Mouse (Mus musculus): ENCODE measurements around the gene Tmprss5. TPM values are rescaled to one million over a fixed set of nuclear protein-coding genes. Genes with fewer than 3 reads are reported as not detected.

Tmprss5 gene
- polyA plus RNA-seq, 1 experiment: 0.36 TPM

GRCm38 (mm10) chr9:49118271-49118825, 37.3 kb downstream of the Tmprss5 start:
- 43% methylated on average over 3 of the region's 3 CpGs for WGBS
- Histone ChIP-seq H3K36me3 (ENCODE audit: control insufficient read depth, insufficient read depth, low read length) (no peaks in the 10 kb centered on the region), H3K4me3 (ENCODE audit: insufficient read depth, low read depth, low read length) (no peak overlapping the region), H3K27me3 (replicated peaks; ENCODE audit: control insufficient read depth, insufficient read depth, low read length) (no peaks in the 10 kb centered on the region), H3K27ac (ENCODE audit: insufficient read depth, low read depth, low read length) (no peak overlapping the region), H3K4me1 (ENCODE audit: control insufficient read depth, insufficient read depth, low read length) (no peaks in the 10 kb centered on the region)
- TF ChIP-seq POLR2A (IDR thresholded peaks at IDR 0.05; ENCODE audit: low read depth, low read length) (no peak), CTCF (conservative IDR thresholded peaks at IDR 0.05; ENCODE audit: insufficient read depth, insufficient read length, low read depth, low read length) (no peak)
- DNase-seq: no peak

DNA sequence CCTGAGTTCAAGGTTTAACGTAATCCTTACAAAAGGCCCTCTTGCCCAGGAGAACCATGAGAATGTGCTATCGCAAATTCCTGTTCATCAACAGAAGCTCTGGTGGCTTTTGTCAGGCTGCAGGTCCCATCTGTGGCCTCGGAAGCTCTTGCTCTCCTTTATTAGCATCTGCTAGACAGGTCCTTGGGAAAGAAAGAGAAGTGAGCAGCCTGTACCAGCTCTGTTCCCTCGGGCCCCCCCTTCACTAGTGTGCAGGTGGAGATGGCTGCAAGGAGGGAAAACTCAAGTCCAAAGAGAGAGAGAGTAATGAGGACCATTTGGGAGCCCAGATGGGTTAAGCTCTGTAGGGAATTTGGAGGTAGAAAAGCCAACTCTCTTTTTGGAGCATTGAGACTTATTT, 38.7 kb downstream of the Tmprss5 start:
- Histone ChIP-seq H3K36me3 (ENCODE audit: control insufficient read depth, insufficient read depth, low read length) (no peaks in the 10 kb centered on the region), H3K27me3 (replicated peaks; ENCODE audit: control insufficient read depth, insufficient read depth, low read length) (no peaks in the 10 kb centered on the region), H3K4me1 (ENCODE audit: control insufficient read depth, insufficient read depth, low read length) (no peaks in the 10 kb centered on the region), H3K4me3 (ENCODE audit: insufficient read depth, low read depth, low read length) (no peak overlapping the region), H3K27ac (ENCODE audit: insufficient read depth, low read depth, low read length) (no peak overlapping the region)
- WGBS: 75% methylated on average over 4 of the region's 4 CpGs
- DNase-seq: no peak
- TF ChIP-seq CTCF (conservative IDR thresholded peaks at IDR 0.05; ENCODE audit: insufficient read depth, insufficient read length, low read depth, low read length) (no peak), POLR2A (IDR thresholded peaks at IDR 0.05; ENCODE audit: low read depth, low read length) (no peak)

DNA sequence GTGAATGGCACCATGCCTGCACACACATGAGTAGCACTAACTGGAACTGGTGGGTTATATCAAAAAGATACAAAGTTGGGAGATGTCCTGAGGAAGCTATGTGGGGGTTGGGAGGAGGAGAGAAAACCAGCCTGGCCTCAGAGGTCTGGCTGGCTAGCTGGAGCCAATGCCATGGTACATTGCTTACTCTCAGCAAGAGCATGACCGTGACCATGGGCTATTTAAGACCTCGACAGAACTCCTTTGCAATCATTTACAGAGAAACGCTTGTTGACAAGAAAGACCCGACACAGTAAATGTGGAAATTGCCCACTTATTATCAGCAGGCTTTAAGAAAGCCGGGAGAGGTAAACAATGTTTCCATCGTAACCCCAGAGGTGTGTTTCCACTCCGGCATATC, 44.6 kb downstream of the Tmprss5 start:
- Histone ChIP-seq H3K27ac (ENCODE audit: insufficient read depth, low read depth, low read length) (no peak overlapping the region), H3K27me3 (replicated peaks; ENCODE audit: control insufficient read depth, insufficient read depth, low read length) (no peaks in the 10 kb centered on the region; the same call in 1 of the 2 replicates), H3K36me3 (ENCODE audit: control insufficient read depth, insufficient read depth, low read length) (no peaks in the 10 kb centered on the region), H3K4me1 (ENCODE audit: control insufficient read depth, insufficient read depth, low read length) (no peaks in the 10 kb centered on the region), H3K4me3 (ENCODE audit: insufficient read depth, low read depth, low read length) (no peak overlapping the region)
- WGBS: 35% methylated on average over 7 of the region's 7 CpGs
- peak; percentile 7 for DNase-seq
- TF ChIP-seq CTCF (conservative IDR thresholded peaks at IDR 0.05; ENCODE audit: insufficient read depth, insufficient read length, low read depth, low read length) (no peak), POLR2A (IDR thresholded peaks at IDR 0.05; ENCODE audit: low read depth, low read length) (no peak)

- no peak for DNase-seq
- TF ChIP-seq POLR2A (IDR thresholded peaks at IDR 0.05; ENCODE audit: low read depth, low read length) (no peak), CTCF (conservative IDR thresholded peaks at IDR 0.05; ENCODE audit: insufficient read depth, insufficient read length, low read depth, low read length) (no peak)
- Histone ChIP-seq H3K27ac (ENCODE audit: insufficient read depth, low read depth, low read length) (no peak overlapping the region), H3K36me3 (ENCODE audit: control insufficient read depth, insufficient read depth, low read length) (no peaks in the 10 kb centered on the region), H3K27me3 (replicated peaks; ENCODE audit: control insufficient read depth, insufficient read depth, low read length) (no peaks in the 10 kb centered on the region; the same call in 1 of the 2 replicates), H3K4me3 (ENCODE audit: insufficient read depth, low read depth, low read length) (no peak overlapping the region), H3K4me1 (ENCODE audit: control insufficient read depth, insufficient read depth, low read length) (no peaks in the 10 kb centered on the region)
- WGBS: 77% methylated on average over 5 of the region's 5 CpGs
Measured at GRCm38 (mm10) chr9:49130514-49131010, 49.5 kb downstream of the Tmprss5 start.

GRCm38 (mm10) chr9:49143841-49144240, 62.8 kb downstream of the Tmprss5 start:
- Histone ChIP-seq H3K36me3 (ENCODE audit: control insufficient read depth, insufficient read depth, low read length) (no peaks in the 10 kb centered on the region), H3K4me1 (ENCODE audit: control insufficient read depth, insufficient read depth, low read length) (no peaks in the 10 kb centered on the region), H3K27me3 (replicated peaks; ENCODE audit: control insufficient read depth, insufficient read depth, low read length) (no peaks in the 10 kb centered on the region), H3K27ac (ENCODE audit: insufficient read depth, low read depth, low read length) (no peak overlapping the region), H3K4me3 (ENCODE audit: insufficient read depth, low read depth, low read length) (no peak overlapping the region)
- 76% methylated on average over 3 of the region's 3 CpGs for WGBS
- DNase-seq: no peak
- TF ChIP-seq CTCF (conservative IDR thresholded peaks at IDR 0.05; ENCODE audit: insufficient read depth, insufficient read length, low read depth, low read length): no peak
- TF ChIP-seq POLR2A (IDR thresholded peaks at IDR 0.05; ENCODE audit: low read depth, low read length): no peak

DNA sequence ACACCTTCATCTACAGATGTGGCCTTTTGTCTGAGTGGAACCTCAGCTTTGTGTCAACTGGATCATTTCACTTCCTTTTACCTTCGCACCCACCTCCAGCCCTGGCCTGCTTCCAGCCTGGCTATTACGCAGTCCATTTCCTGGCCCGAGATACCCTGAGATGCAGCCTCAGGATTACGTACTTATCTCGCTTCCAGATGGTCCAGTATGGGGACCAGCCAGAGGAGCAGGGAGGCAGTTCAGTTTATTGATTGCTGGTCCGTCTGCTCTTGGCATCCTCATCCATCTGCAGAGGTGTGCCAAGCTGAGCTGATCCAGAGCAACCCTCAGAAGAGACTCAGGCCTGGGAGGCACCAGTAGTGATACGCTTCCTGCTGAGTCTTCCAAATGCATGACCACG, 64.7 kb downstream of the Tmprss5 start:
- no peaks in the 10 kb centered on the region for H3K27me3 ChIP-seq (replicated peaks; ENCODE audit: control insufficient read depth, insufficient read depth, low read length)
- H3K4me1 ChIP-seq (ENCODE audit: control insufficient read depth, insufficient read depth, low read length): no peaks in the 10 kb centered on the region
- no peak overlapping the region for H3K27ac ChIP-seq (ENCODE audit: insufficient read depth, low read depth, low read length)
- DNase-seq: no peak
- WGBS: 78% methylated on average over 8 of the region's 8 CpGs
- no peaks in the 10 kb centered on the region for H3K36me3 ChIP-seq (ENCODE audit: control insufficient read depth, insufficient read depth, low read length)
- H3K4me3 ChIP-seq (ENCODE audit: insufficient read depth, low read depth, low read length): no peak overlapping the region
- no peak for TF ChIP-seq CTCF (conservative IDR thresholded peaks at IDR 0.05; ENCODE audit: insufficient read depth, insufficient read length, low read depth, low read length)
- TF ChIP-seq POLR2A (IDR thresholded peaks at IDR 0.05; ENCODE audit: low read depth, low read length): no peak

- no peak for TF ChIP-seq POLR2A (IDR thresholded peaks at IDR 0.05; ENCODE audit: low read depth, low read length)
- no peak for TF ChIP-seq CTCF (conservative IDR thresholded peaks at IDR 0.05; ENCODE audit: insufficient read depth, insufficient read length, low read depth, low read length)
- Histone ChIP-seq H3K27ac (ENCODE audit: insufficient read depth, low read depth, low read length) (no peak overlapping the region), H3K27me3 (replicated peaks; ENCODE audit: control insufficient read depth, insufficient read depth, low read length) (no peaks in the 10 kb centered on the region), H3K4me1 (ENCODE audit: control insufficient read depth, insufficient read depth, low read length) (no peaks in the 10 kb centered on the region), H3K4me3 (ENCODE audit: insufficient read depth, low read depth, low read length) (no peak overlapping the region), H3K36me3 (ENCODE audit: control insufficient read depth, insufficient read depth, low read length) (no peaks in the 10 kb centered on the region)
- DNase-seq: no peak
- WGBS: 68% methylated on average over 3 of the region's 3 CpGs
Measured at GRCm38 (mm10) chr9:49147031-49147430, 66.0 kb downstream of the Tmprss5 start.

Other genes with a start within 250 kb of the Tmprss5 start
- gene Zbtb16, start 245.0 kb upstream of the Tmprss5 start, polyA plus RNA-seq (2012; rRNA removed): 3.0 and 3.1 TPM in 2 replicates
- 1.4 and 2.5 TPM in 2 replicates for gene Htr3a, start 170.2 kb upstream of the Tmprss5 start, polyA plus RNA-seq (2012; rRNA removed)
- gene Htr3b, start 116.3 kb upstream of the Tmprss5 start, polyA plus RNA-seq (2012; rRNA removed): 0.30 and 0.59 TPM in 2 replicates
- gene Usp28, start 95.9 kb upstream of the Tmprss5 start, polyA plus RNA-seq (2012; rRNA removed): 6.1 and 6.8 TPM in 2 replicates
- 10.9 and 11.4 TPM in 2 replicates for gene Zw10, start 25.6 kb upstream of the Tmprss5 start, polyA plus RNA-seq (2012; rRNA removed)
- gene Gm4894, start 169.3 kb downstream of the Tmprss5 start, polyA plus RNA-seq (2012; rRNA removed): not detected in 2 replicates